8 mouse cellular contexts compared by ENCODE assay signal in the genomic region with DNA sequence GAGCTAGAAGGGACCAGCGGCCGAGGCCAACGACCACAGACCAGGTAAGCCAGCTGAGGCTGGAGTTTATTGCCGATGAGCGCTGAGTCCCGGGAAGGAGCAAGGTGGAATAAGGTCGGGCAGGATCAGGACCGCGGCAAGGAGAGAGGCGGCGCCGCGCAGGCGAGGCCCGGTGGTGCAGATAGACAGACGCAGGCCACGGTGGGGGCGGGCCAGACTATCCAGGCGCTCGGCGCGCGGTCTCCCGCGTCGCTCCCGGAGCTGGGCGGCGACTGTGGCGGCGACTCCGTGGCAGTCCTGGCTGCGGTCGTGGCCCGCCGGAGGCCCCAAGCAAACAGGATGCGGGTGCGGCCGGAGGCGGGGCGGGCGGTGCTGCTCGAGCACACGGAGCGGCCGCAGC. TPM values are rescaled to one million over a fixed set of nuclear protein-coding genes. Genes with fewer than 3 reads are reported as not detected.
DNase-seq lines count a peak whose midpoint lies in the region; ATAC-seq lines count a peak whose summit lies in the region.

No protein-coding gene starts in this region.

- H3K4me1 ChIP-seq in intestine, embryonic 16.5 days (ENCODE audit: control insufficient read depth, insufficient read depth, low read length): peaks cover 32% of the 10 kb centered on the region

- H3K9ac ChIP-seq in intestine, embryonic 16.5 days (ENCODE audit: low read depth, low read length): peak overlapping the region; percentile 86

- ATAC-seq in intestine, embryonic 16.5 days: peak; percentile 82
- peak; percentile 53 for ATAC-seq in megakaryocyte-erythroid progenitor cell, adult 5-6 weeks (replicated peaks; ENCODE audit: low FRiP score, low TSS enrichment, poor library complexity, severe bottlenecking)

- 0% methylated on average over 45 of the region's 46 CpGs for WGBS in intestine, embryonic 16.5 days

- H3K9me3 ChIP-seq in intestine, embryonic 16.5 days (ENCODE audit: control insufficient read depth, low read length): no peaks in the 10 kb centered on the region

- H3K36me3 ChIP-seq in intestine, embryonic 16.5 days (ENCODE audit: control insufficient read depth, insufficient read depth, low read length): no peaks in the 10 kb centered on the region

- H3K4me3 ChIP-seq in intestine, embryonic 16.5 days (ENCODE audit: low read length): peak overlapping the region; percentile 80

- peak overlapping the region; percentile 91 for H3K4me2 ChIP-seq in intestine, embryonic 16.5 days (ENCODE audit: low read depth, low read length)

- no peaks in the 10 kb centered on the region for H3K27me3 ChIP-seq in intestine, embryonic 16.5 days (replicated peaks; ENCODE audit: control insufficient read depth, insufficient read depth, low read length)

- intact Hi-C loops in left cerebral cortex, postnatal 4 days (cut with DNase I): no loop called here

- DNase-seq in adrenal gland, adult 2 months: peak; percentile 85
- peak; percentile 75 for DNase-seq in embryo, embryonic 10 days (ENCODE audit: low spot score)
- peak; percentile 44 for DNase-seq in gastrocnemius, postnatal 25 days
- DNase-seq in left cerebral cortex, postnatal 4 days: peak; percentile 74
- DNase-seq in right cerebral cortex, postnatal 36 days (ENCODE audit: low spot score in 2 of 2): peak; percentile 66 to 70
- DNase-seq in yolk sac, embryonic 10.5 days (ENCODE audit: low spot score): peak; percentile 80

- peak overlapping the region; percentile 97 for H3K27ac ChIP-seq in intestine, embryonic 16.5 days (ENCODE audit: low read length)

RNA-seq across cellular contexts. Expression of gene Inafm1, which starts 0.7 kb away (rescaled TPM):
- total RNA-seq in adrenal gland, adult 2 months (2021): 10 to 100 TPM; 13.3 to 22.9 TPM
- 160 and 217 TPM in 2 replicates for polyA plus RNA-seq in adrenal gland, adult 2 months (2012; rRNA removed)
- total RNA-seq in gastrocnemius, postnatal 25 days (2021): 10 to 100 TPM; 13.1 to 13.2 TPM
- polyA plus RNA-seq in intestine, embryonic 16.5 days (2015; fragmentation: Nextera tagmentation; extraction: Ambion mirVana): 13.0 and 14.2 TPM in 2 replicates
- 10 to 100 TPM; 42.8 to 46.5 TPM for total RNA-seq in left cerebral cortex, postnatal 4 days (2021)
- 23.3 and 28.3 TPM in 2 replicates for total RNA-seq in megakaryocyte-erythroid progenitor cell, adult 5-6 weeks (2014; fragmentation: Nextera tagmentation)
- total RNA-seq in megakaryocyte-erythroid progenitor cell, adult 5-6 weeks (2017): 14.8 and 18.4 TPM in 2 replicates

RNA-seq across cellular contexts. Expression of gene C5ar1, which starts 13.3 kb away (rescaled TPM):
- total RNA-seq in adrenal gland, adult 2 months (2021): 10 to 100 TPM in 1 of 2 experiments, 1 to 10 TPM in 1; 5.7 to 10.4 TPM
- 7.1 and 9.0 TPM in 2 replicates for polyA plus RNA-seq in adrenal gland, adult 2 months (2012; rRNA removed)
- 1 to 10 TPM; 1.6 to 2.9 TPM for total RNA-seq in gastrocnemius, postnatal 25 days (2021)
- 1.9 and 2.4 TPM in 2 replicates for polyA plus RNA-seq in intestine, embryonic 16.5 days (2015; fragmentation: Nextera tagmentation; extraction: Ambion mirVana)
- 1 to 10 TPM in 1 of 2 experiments, under 1 TPM in 1; 0.97 to 1.8 TPM for total RNA-seq in left cerebral cortex, postnatal 4 days (2021)
- 0.22 TPM in 1 of 2 replicates, not detected in the other for total RNA-seq in megakaryocyte-erythroid progenitor cell, adult 5-6 weeks (2014; fragmentation: Nextera tagmentation)
- total RNA-seq in megakaryocyte-erythroid progenitor cell, adult 5-6 weeks (2017): 0.23 TPM in 1 of 2 replicates, not detected in the other

RNA-seq across cellular contexts. Expression of gene Ccdc9, which starts 13.9 kb away (rescaled TPM):
- total RNA-seq in adrenal gland, adult 2 months (2021): 10 to 100 TPM; 53.9 to 61.2 TPM
- polyA plus RNA-seq in adrenal gland, adult 2 months (2012; rRNA removed): 17.4 and 19.8 TPM in 2 replicates
- 10 to 100 TPM; 29.1 to 36.9 TPM for total RNA-seq in gastrocnemius, postnatal 25 days (2021)
- polyA plus RNA-seq in intestine, embryonic 16.5 days (2015; fragmentation: Nextera tagmentation; extraction: Ambion mirVana): 19.8 and 20.8 TPM in 2 replicates
- total RNA-seq in left cerebral cortex, postnatal 4 days (2021): 10 to 100 TPM; 86.2 to 91.5 TPM
- total RNA-seq in megakaryocyte-erythroid progenitor cell, adult 5-6 weeks (2014; fragmentation: Nextera tagmentation): 57.1 and 65.7 TPM in 2 replicates
- total RNA-seq in megakaryocyte-erythroid progenitor cell, adult 5-6 weeks (2017): 106 and 110 TPM in 2 replicates

RNA-seq across cellular contexts. Expression of gene C5ar2, which starts 28.7 kb away (rescaled TPM):
- under 1 TPM; 0.52 to 0.59 TPM for total RNA-seq in adrenal gland, adult 2 months (2021)
- polyA plus RNA-seq in adrenal gland, adult 2 months (2012; rRNA removed): 0.43 and 0.71 TPM in 2 replicates
- under 1 TPM; 0.13 to 0.23 TPM for total RNA-seq in gastrocnemius, postnatal 25 days (2021)
- polyA plus RNA-seq in intestine, embryonic 16.5 days (2015; fragmentation: Nextera tagmentation; extraction: Ambion mirVana): 0.15 and 0.18 TPM in 2 replicates
- under 1 TPM; 0.14 to 0.30 TPM for total RNA-seq in left cerebral cortex, postnatal 4 days (2021)
- total RNA-seq in megakaryocyte-erythroid progenitor cell, adult 5-6 weeks (2014; fragmentation: Nextera tagmentation): 3.2 and 4.5 TPM in 2 replicates
- total RNA-seq in megakaryocyte-erythroid progenitor cell, adult 5-6 weeks (2017): 3.5 and 4.0 TPM in 2 replicates

RNA-seq across cellular contexts. Expression of gene Bbc3, which starts 35.5 kb away (rescaled TPM):
- 1 to 10 TPM; 3.3 to 9.1 TPM for total RNA-seq in adrenal gland, adult 2 months (2021)
- 62.4 and 114 TPM in 2 replicates for polyA plus RNA-seq in adrenal gland, adult 2 months (2012; rRNA removed)
- 1 to 10 TPM; 1.7 to 2.4 TPM for total RNA-seq in gastrocnemius, postnatal 25 days (2021)
- 6.2 and 6.6 TPM in 2 replicates for polyA plus RNA-seq in intestine, embryonic 16.5 days (2015; fragmentation: Nextera tagmentation; extraction: Ambion mirVana)
- total RNA-seq in left cerebral cortex, postnatal 4 days (2021): 10 to 100 TPM; 45.7 to 51.8 TPM
- total RNA-seq in megakaryocyte-erythroid progenitor cell, adult 5-6 weeks (2014; fragmentation: Nextera tagmentation): 1.8 and 2.9 TPM in 2 replicates
- total RNA-seq in megakaryocyte-erythroid progenitor cell, adult 5-6 weeks (2017): 3.1 and 4.4 TPM in 2 replicates

Comparison
In these comparisons a context has a peak if more than half of its experiments do, and no peak if none do; other contexts are left out.
1. Peak in every context shown above with its lines: DNase-seq, ATAC-seq, H3K4me3 ChIP-seq and H3K27ac ChIP-seq.